Mouse (Mus musculus) stomach, postnatal 0 days (tissue): Measurements from ENCODE around the gene Pcyt1a.

Source experiments
- CTCF ChIP-seq: IDR thresholded peaks from 2 replicates; pipeline ENCODE4 v1.5.1; 2016; ENCODE audit warnings: antibody characterized with exemption, low read depth, mild to moderate bottlenecking, moderate library complexity
- EP300 ChIP-seq: optimal IDR thresholded peaks from 2 replicates; pipeline ENCODE3; 2016; ENCODE audit warnings: antibody characterized with exemption

- no peak for TF ChIP-seq CTCF
- no peak for TF ChIP-seq EP300
Observed at GRCm38 (mm10) chr16:32503633-32504032, 72.9 kb downstream of the Pcyt1a start.
